Mouse (Mus musculus): ENCODE results near the gene Tiprl. TPM values are rescaled to one million over a fixed set of nuclear protein-coding genes. Genes with fewer than 3 reads are reported as not detected.

Tiprl gene
- polyA plus RNA-seq, 1 experiment from 2014 or later = 56.7 TPM

- Histone ChIP-seq H3K9ac (ENCODE audit: low read length) (no peak overlapping the region), H3K4me2 (replicated peaks; ENCODE audit: low read depth) (peak overlapping the region; percentile 94), H3K27ac (replicated peaks) (peak overlapping the region; percentile 86; the same call in 1 of the 2 replicates), H3K4me3 (ENCODE audit: low read depth, low read length) (no peak overlapping the region), H3K27me3 (ENCODE audit: control insufficient read depth, insufficient read depth, low read length) (no peaks in the 10 kb centered on the region), H3K9me3 (ENCODE audit: control insufficient read depth, low read length) (no peaks in the 10 kb centered on the region), H3K36me3 (ENCODE audit: control insufficient read depth, insufficient read depth, low read length) (no peaks in the 10 kb centered on the region), H3K4me1 (replicated peaks; ENCODE audit: control insufficient read depth, insufficient read depth) (no peaks in the 10 kb centered on the region)
- 27% methylated on average over 10 of the region's 10 CpGs for WGBS
- TF ChIP-seq CTCF (IDR thresholded peaks at IDR 0.05; ENCODE audit: low read depth) (no peak), EP300 (optimal IDR thresholded peaks at IDR 0.05) (no peak)
- DNase-seq (ENCODE audit: low spot score) (no peak), ATAC-seq (ENCODE audit: low FRiP score, low TSS enrichment) (no peak)
These were observed 43.9 kb upstream of the Tiprl start for GRCm38 (mm10) chr1:165280741-165281140.

GRCm38 (mm10) chr1:165274946-165275345 is 38.1 kb upstream of the Tiprl start:
- no peak for ATAC-seq (ENCODE audit: low FRiP score, low TSS enrichment)
- 78% methylated on average over 6 of the region's 6 CpGs for WGBS
- no peaks in the 10 kb centered on the region for H3K9me3 ChIP-seq (ENCODE audit: control insufficient read depth, low read length)
- H3K27me3 ChIP-seq (ENCODE audit: control insufficient read depth, insufficient read depth, low read length) = no peaks in the 10 kb centered on the region
- no peak for TF ChIP-seq EP300 (optimal IDR thresholded peaks at IDR 0.05)
- no peak for TF ChIP-seq CTCF (IDR thresholded peaks at IDR 0.05; ENCODE audit: low read depth)
- H3K4me2 ChIP-seq (replicated peaks; ENCODE audit: low read depth) = no peak overlapping the region
- H3K36me3 ChIP-seq (ENCODE audit: control insufficient read depth, insufficient read depth, low read length) = no peaks in the 10 kb centered on the region
- no peak for DNase-seq (ENCODE audit: low spot score)
- no peak overlapping the region for H3K27ac ChIP-seq (replicated peaks)
- no peak overlapping the region for H3K9ac ChIP-seq (ENCODE audit: low read length)
- no peaks in the 10 kb centered on the region for H3K4me1 ChIP-seq (replicated peaks; ENCODE audit: control insufficient read depth, insufficient read depth)
- H3K4me3 ChIP-seq (ENCODE audit: low read depth, low read length) = no peak overlapping the region

GRCm38 (mm10) chr1:165252027-165252671 is 15.4 kb upstream of the Tiprl start:
- DNase-seq (ENCODE audit: low spot score) (peak; percentile 56), ATAC-seq (ENCODE audit: low FRiP score, low TSS enrichment) (no peak)
- H3K27ac ChIP-seq (replicated peaks) = no peak overlapping the region
- H3K4me2 ChIP-seq (replicated peaks; ENCODE audit: low read depth) = no peak overlapping the region
- no peak for TF ChIP-seq EP300 (optimal IDR thresholded peaks at IDR 0.05)
- peak; percentile 83 for TF ChIP-seq CTCF (IDR thresholded peaks at IDR 0.05; ENCODE audit: low read depth)
- H3K27me3 ChIP-seq (ENCODE audit: control insufficient read depth, insufficient read depth, low read length) = no peaks in the 10 kb centered on the region
- H3K4me3 ChIP-seq (ENCODE audit: low read depth, low read length) = no peak overlapping the region
- no peak overlapping the region for H3K9ac ChIP-seq (ENCODE audit: low read length)
- 51% methylated on average over 11 of the region's 11 CpGs for WGBS
- no peaks in the 10 kb centered on the region for H3K36me3 ChIP-seq (ENCODE audit: control insufficient read depth, insufficient read depth, low read length)
- H3K4me1 ChIP-seq (replicated peaks; ENCODE audit: control insufficient read depth, insufficient read depth) = no peaks in the 10 kb centered on the region
- H3K9me3 ChIP-seq (ENCODE audit: control insufficient read depth, low read length) = no peaks in the 10 kb centered on the region

DNA sequence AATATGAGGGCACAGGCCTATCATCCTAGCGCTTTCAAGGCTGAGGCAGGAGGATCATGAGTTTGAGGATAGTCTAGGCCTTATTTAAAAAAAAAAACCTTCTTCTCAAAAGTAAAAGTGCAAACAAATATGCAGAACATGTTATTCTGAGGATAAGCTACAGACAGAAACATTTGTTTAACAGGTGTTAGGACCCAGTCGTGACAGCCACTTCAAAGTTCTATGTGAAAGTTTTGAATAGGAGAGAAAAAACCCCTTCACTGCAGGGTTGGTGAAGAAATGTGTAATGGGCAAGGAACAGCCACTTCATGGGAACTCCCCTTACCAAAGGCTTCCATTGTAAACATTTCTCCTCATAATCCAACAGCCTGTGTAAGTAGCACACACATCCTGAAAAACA is 13.8 kb upstream of the Tiprl start:
- H3K9ac ChIP-seq (ENCODE audit: low read length) = no peak overlapping the region
- WGBS = 79% methylated on average over 2 of the region's 2 CpGs
- H3K9me3 ChIP-seq (ENCODE audit: control insufficient read depth, low read length) = no peaks in the 10 kb centered on the region
- no peak overlapping the region for H3K4me3 ChIP-seq (ENCODE audit: low read depth, low read length)
- TF ChIP-seq EP300 (optimal IDR thresholded peaks at IDR 0.05) = no peak
- TF ChIP-seq CTCF (IDR thresholded peaks at IDR 0.05; ENCODE audit: low read depth) = no peak
- ATAC-seq (ENCODE audit: low FRiP score, low TSS enrichment) (no peak), DNase-seq (ENCODE audit: low spot score) (no peak)
- no peak overlapping the region for H3K4me2 ChIP-seq (replicated peaks; ENCODE audit: low read depth)
- H3K4me1 ChIP-seq (replicated peaks; ENCODE audit: control insufficient read depth, insufficient read depth) = no peaks in the 10 kb centered on the region
- H3K27me3 ChIP-seq (ENCODE audit: control insufficient read depth, insufficient read depth, low read length) = no peaks in the 10 kb centered on the region
- H3K36me3 ChIP-seq (ENCODE audit: control insufficient read depth, insufficient read depth, low read length) = no peaks in the 10 kb centered on the region
- no peak overlapping the region for H3K27ac ChIP-seq (replicated peaks)

- no peak for TF ChIP-seq CTCF (IDR thresholded peaks at IDR 0.05; ENCODE audit: low read depth)
- TF ChIP-seq EP300 (optimal IDR thresholded peaks at IDR 0.05) = no peak
- ATAC-seq (ENCODE audit: low FRiP score, low TSS enrichment) (no peak), DNase-seq (ENCODE audit: low spot score) (no peak)
- no peaks in the 10 kb centered on the region for H3K4me1 ChIP-seq (replicated peaks; ENCODE audit: control insufficient read depth, insufficient read depth)
- no peak overlapping the region for H3K9ac ChIP-seq (ENCODE audit: low read length)
- H3K4me2 ChIP-seq (replicated peaks; ENCODE audit: low read depth) = no peak overlapping the region
- no peak overlapping the region for H3K4me3 ChIP-seq (ENCODE audit: low read depth, low read length)
- no peaks in the 10 kb centered on the region for H3K27me3 ChIP-seq (ENCODE audit: control insufficient read depth, insufficient read depth, low read length)
- H3K27ac ChIP-seq (replicated peaks) = no peak overlapping the region
- no peaks in the 10 kb centered on the region for H3K36me3 ChIP-seq (ENCODE audit: control insufficient read depth, insufficient read depth, low read length)
- no peaks in the 10 kb centered on the region for H3K9me3 ChIP-seq (ENCODE audit: control insufficient read depth, low read length)
- 49% methylated on average over 4 of the region's 4 CpGs for WGBS
These were observed 12.0 kb upstream of the Tiprl start for GRCm38 (mm10) chr1:165248842-165249241.

- TF ChIP-seq CTCF (IDR thresholded peaks at IDR 0.05; ENCODE audit: low read depth) (no peak), EP300 (optimal IDR thresholded peaks at IDR 0.05) (no peak)
- WGBS = 88% methylated on average over 3 of the region's 3 CpGs
- ATAC-seq (ENCODE audit: low FRiP score, low TSS enrichment) (no peak), DNase-seq (ENCODE audit: low spot score) (no peak)
- Histone ChIP-seq H3K4me1 (replicated peaks; ENCODE audit: control insufficient read depth, insufficient read depth) (no peaks in the 10 kb centered on the region), H3K36me3 (ENCODE audit: control insufficient read depth, insufficient read depth, low read length) (no peaks in the 10 kb centered on the region), H3K9ac (ENCODE audit: low read length) (no peak overlapping the region), H3K9me3 (ENCODE audit: control insufficient read depth, low read length) (no peaks in the 10 kb centered on the region), H3K4me3 (ENCODE audit: low read depth, low read length) (no peak overlapping the region), H3K4me2 (replicated peaks; ENCODE audit: low read depth) (no peak overlapping the region), H3K27ac (replicated peaks) (no peak overlapping the region), H3K27me3 (ENCODE audit: control insufficient read depth, insufficient read depth, low read length) (no peaks in the 10 kb centered on the region)
These were observed 11.0 kb upstream of the Tiprl start for GRCm38 (mm10) chr1:165247788-165248187.
